Mouse (Mus musculus) midbrain, embryonic 11.5 days (tissue): ENCODE results near the gene Ogdh. TPM values are rescaled to one million over a fixed set of nuclear protein-coding genes. Genes with fewer than 3 reads are reported as not detected.

Experiments used
- ATAC-seq: fragments of 200-750 bp; cut with Nextera tagmentation; 2 replicates; pipeline ENCODE4 v1.8.0; 2017; ENCODE audit warnings: moderate TSS enrichment, moderate library complexity; ENCODE audit not compliant: low FRiP score
- DNase-seq: peaks from one replicate; pipeline ENCODE4 v3.0.0; 2015; ENCODE audit warnings: low spot score; ENCODE audit errors: missing footprints
- H3K27ac ChIP-seq: fragments of 300-500 bp; sonication (generic); 2 replicates; pipeline ENCODE4 v1.5.1; 2014; ENCODE audit warnings: low read depth, low read length
- H3K27me3 ChIP-seq: fragments of 300-500 bp; sonication (generic); 2 replicates; pipeline ENCODE4 v1.6.1; 2014; ENCODE audit warnings: mild to moderate bottlenecking, low read length, moderate library complexity, mixed read lengths; ENCODE audit not compliant: control insufficient read depth, insufficient read depth
- H3K36me3 ChIP-seq: fragments of 300-500 bp; sonication (generic); 2 replicates; pipeline ENCODE4 v1.6.1; 2014; ENCODE audit warnings: mild to moderate bottlenecking, low read length, moderate library complexity, mixed read lengths; ENCODE audit not compliant: control insufficient read depth, insufficient read depth
- H3K4me1 ChIP-seq: fragments of 300-500 bp; sonication (generic); 2 replicates; pipeline ENCODE4 v1.6.1; 2014; ENCODE audit warnings: low read length; ENCODE audit not compliant: control insufficient read depth, insufficient read depth
- H3K4me2 ChIP-seq: fragments of 300-500 bp; sonication (generic); 2 replicates; pipeline ENCODE4 v1.6.1; 2014; ENCODE audit warnings: mild to moderate bottlenecking, moderate library complexity
- H3K4me3 ChIP-seq: fragments of 300-500 bp; sonication (generic); 2 replicates; pipeline ENCODE4 v1.5.1; 2014; ENCODE audit warnings: low read depth, low read length
- H3K9ac ChIP-seq: fragments of 300-500 bp; sonication (generic); 2 replicates; pipeline ENCODE4 v1.6.1; 2014; ENCODE audit warnings: low read length
- H3K9me3 ChIP-seq: fragments of 300-500 bp; sonication (generic); 2 replicates; pipeline ENCODE4 v1.6.1; 2016; ENCODE audit warnings: low read length; ENCODE audit not compliant: control insufficient read depth
- whole genome bisulfite sequencing: fragments of 180-500 bp; shearing (Covaris S2); extraction: QIAGEN DNeasy Blood & Tissue Kit; methylation state at CpG from one replicate; pipeline ENCODE4 v1.1.7; 2014; 5-methylcytosine and 5-hydroxymethylcytosine counted together
- polyA plus RNA-seq: library from polyadenylated mRNA; unstranded; fragments of >200 nt; fragmentation: Nextera tagmentation; extraction: Ambion mirVana; gene quantifications from 2 replicates; pipeline ENCODE4 v1.2.1, GENCODE M21; 2014

The Ogdh gene
- polyA plus RNA-seq, 1 experiment from 2014 or later: 80.4 TPM

- H3K9me3 ChIP-seq: no peaks in the 10 kb centered on the region
- H3K4me2 ChIP-seq: peak overlapping the region; percentile 83
- peak overlapping the region; percentile 78 for H3K4me3 ChIP-seq
- H3K9ac ChIP-seq: peak overlapping the region; percentile 77
- DNase-seq (peak; percentile 95), ATAC-seq (no peak; the same call in 1 of the 2 replicates)
- H3K27me3 ChIP-seq: no peaks in the 10 kb centered on the region; the same call in 1 of the 2 replicates
- 0 out of 2 replicates have a peak, but pooled peaks cover 2% of the 10 kb centered on the region for H3K36me3 ChIP-seq
- H3K27ac ChIP-seq: peak overlapping the region; percentile 44; the same call in 1 of the 2 replicates
- H3K4me1 ChIP-seq: peaks cover 5% of the 10 kb centered on the region; the same call in 1 of the 2 replicates
- 19% methylated on average over 33 of the region's 33 CpGs for WGBS
Observed at GRCm38 (mm10) chr11:6292116-6292987, 919 bp downstream of the Ogdh start.

GRCm38 (mm10) chr11:6292988-6293349, 1.5 kb downstream of the Ogdh start:
- DNase-seq (peak; percentile 60), ATAC-seq (no peak)
- peak overlapping the region; percentile 83; the same call in 1 of the 2 replicates for H3K4me2 ChIP-seq

DNA sequence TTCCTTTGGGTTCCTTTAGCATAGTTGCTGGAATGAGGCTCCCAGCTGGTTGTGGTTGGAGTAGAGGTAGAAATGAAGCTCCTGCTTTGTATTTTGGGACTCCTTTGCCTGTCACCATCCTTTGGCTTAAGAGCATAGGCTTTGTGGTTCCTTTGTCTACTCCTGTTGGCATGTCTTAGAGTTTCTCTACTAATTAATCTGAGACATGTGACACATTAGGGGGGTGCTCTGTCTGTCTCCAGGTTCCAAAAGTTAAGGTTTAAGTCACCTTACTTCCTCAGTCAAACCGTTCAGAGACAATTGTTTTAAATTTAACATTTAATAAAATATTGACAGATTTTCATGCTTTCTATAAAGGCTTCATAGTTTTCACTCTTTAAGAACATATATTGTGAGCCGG, 2.2 kb downstream of the Ogdh start:
- Histone ChIP-seq H3K27me3 (no peaks in the 10 kb centered on the region; the same call in 1 of the 2 replicates), H3K36me3 (peaks cover 9% of the 10 kb centered on the region), H3K4me1 (peaks cover 5% of the 10 kb centered on the region; the same call in 1 of the 2 replicates), H3K9ac (no peak overlapping the region), H3K4me3 (no peak overlapping the region), H3K27ac (no peak overlapping the region), H3K4me2 (no peak overlapping the region), H3K9me3 (no peaks in the 10 kb centered on the region)
- WGBS: 91% methylated on average over 2 of the region's 2 CpGs
- DNase-seq (no peak), ATAC-seq (no peak)

More at GRCm38 (mm10) chr11:6292988-6293349, 1.5 kb downstream of the Ogdh start:
- Histone ChIP-seq H3K4me3 (peak overlapping the region; percentile 78), H3K9ac (no peak overlapping the region), H3K27me3 (no peaks in the 10 kb centered on the region; the same call in 1 of the 2 replicates), H3K36me3 (peaks cover 6% of the 10 kb centered on the region; the same call in 1 of the 2 replicates), H3K4me1 (peaks cover 5% of the 10 kb centered on the region; the same call in 1 of the 2 replicates), H3K9me3 (no peaks in the 10 kb centered on the region), H3K27ac (no peak overlapping the region)
- WGBS: 91% methylated on average over 4 of the region's 4 CpGs

DNA sequence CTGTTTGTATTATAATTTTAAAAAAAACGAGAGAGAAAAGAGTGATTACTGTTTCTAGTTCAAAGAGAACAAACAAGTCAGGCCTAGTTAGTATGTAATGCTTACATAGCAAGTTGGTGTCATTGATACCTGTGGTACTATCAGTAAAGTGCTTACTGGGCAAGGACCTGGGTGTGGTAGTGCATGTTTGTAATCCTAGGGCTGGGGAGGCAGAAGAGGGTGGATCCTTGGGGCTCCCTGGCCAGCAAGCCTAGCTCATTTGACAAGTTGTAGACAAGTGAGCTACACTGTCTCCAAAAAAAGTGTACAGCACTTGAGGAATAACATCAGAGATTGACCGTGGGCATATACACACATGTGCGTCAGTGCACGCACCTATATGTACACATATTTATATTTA, 3.2 kb downstream of the Ogdh start:
- DNase-seq (no peak), ATAC-seq (no peak)
- Histone ChIP-seq H3K4me2 (no peak overlapping the region), H3K27me3 (no peaks in the 10 kb centered on the region; the same call in 1 of the 2 replicates), H3K4me3 (no peak overlapping the region), H3K36me3 (peaks cover 9% of the 10 kb centered on the region), H3K9ac (no peak overlapping the region), H3K27ac (no peak overlapping the region), H3K4me1 (peaks cover 5% of the 10 kb centered on the region; the same call in 1 of the 2 replicates), H3K9me3 (no peaks in the 10 kb centered on the region)
- WGBS: 91% methylated on average over 4 of the region's 4 CpGs

- ATAC-seq (no peak), DNase-seq (no peak)
- H3K36me3 ChIP-seq: peaks cover 10% of the 10 kb centered on the region
- H3K27ac ChIP-seq: no peak overlapping the region
- H3K4me3 ChIP-seq: no peak overlapping the region
- H3K4me1 ChIP-seq: peaks cover 2% of the 10 kb centered on the region; the same call in 1 of the 2 replicates
- no peaks in the 10 kb centered on the region for H3K27me3 ChIP-seq
- no peak overlapping the region for H3K9ac ChIP-seq
- H3K4me2 ChIP-seq: no peak overlapping the region
- H3K9me3 ChIP-seq: no peaks in the 10 kb centered on the region
Observed at GRCm38 (mm10) chr11:6296077-6296476, 4.6 kb downstream of the Ogdh start.

DNA sequence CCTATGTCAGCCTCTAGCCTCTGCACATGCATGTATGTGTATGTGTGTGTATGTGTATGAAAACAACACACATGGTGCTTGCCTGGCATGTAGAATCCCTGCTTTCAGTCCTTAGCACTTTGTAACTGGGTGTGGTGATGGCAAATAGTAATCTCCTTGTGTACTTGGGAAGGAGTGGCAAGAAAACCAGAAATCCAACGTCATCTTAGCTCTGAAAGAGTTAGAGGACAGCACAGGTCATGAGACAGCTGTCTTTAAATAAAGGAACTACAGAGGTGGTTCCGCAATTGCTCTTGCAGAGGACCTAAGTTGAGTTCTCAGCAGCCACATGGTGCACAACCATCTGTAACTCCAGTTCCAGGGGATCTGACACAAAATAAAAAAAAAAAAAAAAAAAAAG, 8.0 kb downstream of the Ogdh start:
- DNase-seq: no peak

GRCm38 (mm10) chr11:6302793-6303192, 11.4 kb downstream of the Ogdh start:
- H3K9me3 ChIP-seq: no peaks in the 10 kb centered on the region
- DNase-seq (no peak), ATAC-seq (no peak)
- peaks cover 8% of the 10 kb centered on the region for H3K36me3 ChIP-seq
- no peak overlapping the region for H3K4me2 ChIP-seq
- no peak overlapping the region for H3K4me3 ChIP-seq
- 87% methylated on average over 2 of the region's 2 CpGs for WGBS
- H3K9ac ChIP-seq: no peak overlapping the region
- H3K27ac ChIP-seq: no peak overlapping the region
- no peaks in the 10 kb centered on the region for H3K4me1 ChIP-seq
- H3K27me3 ChIP-seq: no peaks in the 10 kb centered on the region

More for the DNA sequence above, 8.0 kb downstream of the Ogdh start:
- Histone ChIP-seq H3K4me1 (no peaks in the 10 kb centered on the region), H3K4me2 (no peak overlapping the region), H3K27me3 (no peaks in the 10 kb centered on the region), H3K27ac (no peak overlapping the region), H3K36me3 (peaks cover 11% of the 10 kb centered on the region), H3K4me3 (no peak overlapping the region), H3K9ac (no peak overlapping the region), H3K9me3 (no peaks in the 10 kb centered on the region)
- no peak for ATAC-seq
- WGBS: 91% methylated on average over 2 of the region's 2 CpGs

DNA sequence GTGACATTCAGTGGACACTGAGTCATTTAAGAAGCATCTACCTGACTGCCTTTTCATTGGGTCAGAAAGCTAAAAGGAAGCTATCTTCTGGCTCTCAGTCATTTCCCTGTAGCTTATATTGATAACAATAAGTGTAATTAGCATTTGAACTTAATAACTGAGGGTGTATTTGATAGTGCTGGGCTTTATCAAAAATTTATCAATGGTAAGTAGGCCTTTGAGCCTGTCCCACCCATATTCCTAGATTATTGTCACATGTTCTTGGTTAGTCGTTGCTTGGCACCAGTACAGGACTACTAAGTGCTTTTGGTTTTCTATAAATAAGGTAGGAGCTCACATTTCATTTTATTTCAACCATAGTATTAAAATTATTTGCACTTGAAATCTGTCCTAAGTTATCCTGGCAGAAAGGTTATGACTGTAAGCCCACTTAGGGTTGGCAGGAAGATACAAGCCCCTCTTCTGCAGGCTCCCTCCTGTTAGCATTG, 14.6 kb downstream of the Ogdh start:
- H3K36me3 ChIP-seq: peaks cover 2% of the 10 kb centered on the region; the same call in 1 of the 2 replicates
- WGBS: 93% methylated on average over 1 of the region's 1 CpGs

DNA sequence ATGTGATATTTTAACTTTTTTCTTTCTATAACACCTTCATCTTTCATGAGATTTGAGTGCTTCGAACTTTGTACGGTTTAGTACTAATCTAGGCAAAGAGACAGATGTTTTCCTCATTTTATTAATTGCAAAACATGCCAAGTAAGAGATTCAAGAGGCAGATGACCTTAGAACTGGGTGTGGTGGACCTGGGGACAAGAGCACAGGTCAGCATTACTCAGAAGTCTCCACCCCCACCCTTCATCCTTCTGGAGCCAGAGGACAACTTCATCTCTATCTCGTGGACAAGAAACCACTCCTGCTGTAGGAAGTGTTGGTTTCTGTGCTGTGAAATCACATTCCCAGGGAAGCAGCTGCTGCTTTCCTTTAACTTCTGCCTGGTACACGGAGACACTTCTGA, 16.7 kb downstream of the Ogdh start:
- H3K9me3 ChIP-seq: no peaks in the 10 kb centered on the region
- no peak for ATAC-seq
- no peak for DNase-seq
- H3K9ac ChIP-seq: no peak overlapping the region
- no peaks in the 10 kb centered on the region for H3K27me3 ChIP-seq
- no peak overlapping the region for H3K4me2 ChIP-seq
- no peak overlapping the region for H3K27ac ChIP-seq
- H3K4me1 ChIP-seq: no peaks in the 10 kb centered on the region
- no peak overlapping the region for H3K4me3 ChIP-seq
- 92% methylated on average over 4 of the region's 4 CpGs for WGBS
- H3K36me3 ChIP-seq: no peaks in the 10 kb centered on the region; the same call in 1 of the 2 replicates

More for the DNA sequence above, 14.6 kb downstream of the Ogdh start:
- H3K27me3 ChIP-seq: no peaks in the 10 kb centered on the region
- no peak overlapping the region for H3K4me2 ChIP-seq
- no peak overlapping the region for H3K27ac ChIP-seq
- H3K9me3 ChIP-seq: no peaks in the 10 kb centered on the region
- no peak overlapping the region for H3K4me3 ChIP-seq
- ATAC-seq (no peak), DNase-seq (no peak)
- no peaks in the 10 kb centered on the region for H3K4me1 ChIP-seq
- no peak overlapping the region for H3K9ac ChIP-seq
